Mouse (Mus musculus): Measurements from ENCODE around the gene Nudcd3.

Nudcd3 gene

DNA sequence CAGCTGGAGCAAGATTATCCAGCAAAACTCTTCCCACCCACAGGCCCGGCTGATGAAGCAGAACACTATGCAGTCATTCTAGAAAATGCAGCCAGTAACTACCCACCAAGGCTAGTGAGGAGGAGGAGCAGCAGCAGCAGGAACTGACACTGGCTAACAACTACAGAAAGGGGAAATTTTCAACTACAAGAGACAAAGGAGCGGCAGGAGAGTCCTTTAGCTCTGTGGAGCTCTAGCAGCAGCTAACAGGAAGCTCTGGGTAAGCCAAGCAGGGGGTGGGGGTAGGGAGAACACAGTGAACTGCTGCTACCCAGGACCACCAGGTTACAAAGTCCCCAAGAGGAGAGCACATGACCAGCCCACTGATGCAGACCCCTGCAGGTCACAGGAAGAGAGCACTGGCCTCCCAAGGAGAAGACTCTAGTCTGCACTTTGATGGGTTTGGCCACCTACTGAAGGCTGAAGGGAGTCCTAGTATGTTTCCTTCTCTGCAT lies 21.5 kb downstream of the Nudcd3 start:
- peak in 1 of 2 experiments; percentile 25 for DNase-seq (ENCODE audit: low spot score in 2 of 2)

DNA sequence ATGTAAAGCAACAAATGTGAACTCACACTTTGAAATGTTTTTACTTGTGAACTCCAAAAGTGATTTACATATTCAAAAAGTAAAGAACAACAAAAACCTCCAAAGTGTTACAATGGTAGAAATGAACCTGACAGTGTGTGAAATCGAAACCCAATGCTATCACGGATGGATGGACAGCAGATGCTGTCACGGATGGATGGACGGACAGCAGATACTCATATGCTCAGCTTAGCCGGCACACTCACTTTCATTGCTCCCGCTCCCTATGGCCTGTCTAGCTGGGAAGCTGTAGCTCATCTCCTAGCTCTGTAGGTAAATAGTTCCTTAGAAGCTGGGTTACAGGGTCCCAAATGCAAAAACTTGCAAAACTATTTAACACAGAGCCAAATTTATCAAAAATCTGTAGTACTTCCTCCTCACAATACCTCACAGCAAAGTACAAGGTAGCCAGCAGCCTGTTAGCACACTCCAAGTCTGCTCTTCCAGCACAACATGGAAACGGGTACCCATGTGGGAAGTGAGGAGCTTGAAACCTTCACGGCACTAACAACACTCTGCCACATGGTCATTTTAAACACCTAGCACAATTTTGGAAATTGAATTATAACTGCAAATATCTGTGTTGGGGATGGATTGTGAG lies 22.3 kb downstream of the Nudcd3 start:
- no peak for DNase-seq (ENCODE audit: low spot score in 2 of 2)

DNA sequence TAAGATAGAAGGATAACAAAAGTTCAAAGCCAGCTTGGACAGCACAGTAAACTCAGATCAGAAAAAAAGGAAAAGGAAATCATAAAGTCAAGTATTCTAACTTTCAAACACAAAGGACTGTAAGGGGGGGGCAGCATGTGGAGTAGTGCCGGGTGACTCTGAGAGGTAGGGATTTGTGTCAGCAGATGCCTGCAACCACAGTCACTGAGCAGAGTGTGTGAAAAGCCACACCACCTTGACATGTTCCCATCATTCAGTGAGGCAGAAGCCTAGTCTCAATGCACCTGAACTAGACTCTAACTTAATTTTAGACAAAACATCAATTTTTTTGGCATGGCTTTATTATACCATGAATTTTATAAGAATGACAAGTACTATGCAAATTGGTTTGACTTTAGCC lies 24.7 kb downstream of the Nudcd3 start:
- DNase-seq (ENCODE audit: low spot score in 2 of 2): no peak

DNA sequence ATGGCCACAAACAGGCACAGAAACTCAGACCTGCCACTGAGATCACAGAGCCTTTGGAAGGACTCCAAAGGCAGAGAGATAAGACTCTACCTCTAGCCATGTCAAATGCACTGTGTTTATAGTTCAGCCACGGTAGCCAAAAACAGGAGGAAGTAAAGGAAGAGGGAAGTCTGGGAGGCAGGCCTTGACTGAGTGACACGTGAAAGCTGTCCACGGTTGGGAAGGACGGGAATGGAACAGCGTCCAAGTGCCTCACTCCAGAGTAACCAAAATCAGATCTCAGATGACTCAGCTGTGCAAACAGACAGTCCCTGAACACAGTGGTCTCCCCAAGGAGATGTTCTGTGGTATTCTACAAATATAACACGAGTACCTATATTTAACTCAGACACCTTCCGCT lies 25.5 kb downstream of the Nudcd3 start:
- DNase-seq (ENCODE audit: low spot score in 2 of 2): peak; percentile 56 to 65

DNA sequence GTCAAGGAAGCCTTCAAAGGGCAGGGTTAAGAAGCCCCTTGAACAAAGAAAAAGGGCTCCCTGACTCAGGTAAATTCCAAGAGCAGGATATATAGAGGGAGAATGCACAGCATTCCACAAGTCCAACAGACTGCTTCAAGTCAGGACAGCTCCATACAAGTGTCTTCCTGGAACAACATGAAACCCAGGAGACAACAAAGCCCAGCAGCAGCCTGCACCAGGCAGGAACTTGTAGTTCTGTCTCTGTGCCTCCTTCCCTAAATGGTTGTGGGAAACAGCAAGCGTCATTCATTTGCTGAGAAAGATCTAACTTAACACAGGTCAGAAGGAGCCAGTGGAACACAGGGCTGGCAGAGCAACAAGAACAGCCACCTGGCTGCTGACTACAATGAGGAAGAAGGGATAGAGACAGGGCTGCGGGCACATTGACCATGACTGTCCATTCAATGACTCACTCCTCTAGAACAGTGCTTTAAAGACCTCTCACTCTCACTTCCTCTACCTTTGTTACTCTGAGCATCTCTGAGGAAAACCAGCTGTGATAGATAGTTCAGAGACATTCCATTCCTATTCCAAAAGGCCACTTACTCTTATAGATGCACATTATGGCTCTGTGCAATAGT lies 31.1 kb downstream of the Nudcd3 start:
- no peak for DNase-seq (ENCODE audit: low spot score in 2 of 2)

DNA sequence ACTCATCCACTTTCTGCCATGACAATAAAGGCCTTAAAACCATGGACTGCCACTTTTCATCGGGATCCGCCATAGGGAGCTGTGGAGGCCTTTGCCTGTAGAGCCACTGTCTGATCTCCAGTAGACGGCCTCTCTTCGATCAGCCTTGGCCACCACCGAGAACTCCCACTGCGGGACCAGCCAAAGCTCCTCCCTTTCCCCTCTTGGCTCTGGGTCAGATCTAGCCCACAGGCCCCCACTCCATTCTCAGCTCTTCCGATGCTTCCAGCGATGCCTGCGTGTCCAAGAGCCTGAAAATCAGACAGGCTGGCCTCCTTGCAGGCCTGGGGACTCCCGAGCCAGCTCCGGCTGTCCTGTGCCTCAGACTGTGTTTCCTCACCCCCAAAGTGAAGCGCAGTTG lies 33.9 kb downstream of the Nudcd3 start:
- no peak for DNase-seq (ENCODE audit: low spot score in 2 of 2)

DNA sequence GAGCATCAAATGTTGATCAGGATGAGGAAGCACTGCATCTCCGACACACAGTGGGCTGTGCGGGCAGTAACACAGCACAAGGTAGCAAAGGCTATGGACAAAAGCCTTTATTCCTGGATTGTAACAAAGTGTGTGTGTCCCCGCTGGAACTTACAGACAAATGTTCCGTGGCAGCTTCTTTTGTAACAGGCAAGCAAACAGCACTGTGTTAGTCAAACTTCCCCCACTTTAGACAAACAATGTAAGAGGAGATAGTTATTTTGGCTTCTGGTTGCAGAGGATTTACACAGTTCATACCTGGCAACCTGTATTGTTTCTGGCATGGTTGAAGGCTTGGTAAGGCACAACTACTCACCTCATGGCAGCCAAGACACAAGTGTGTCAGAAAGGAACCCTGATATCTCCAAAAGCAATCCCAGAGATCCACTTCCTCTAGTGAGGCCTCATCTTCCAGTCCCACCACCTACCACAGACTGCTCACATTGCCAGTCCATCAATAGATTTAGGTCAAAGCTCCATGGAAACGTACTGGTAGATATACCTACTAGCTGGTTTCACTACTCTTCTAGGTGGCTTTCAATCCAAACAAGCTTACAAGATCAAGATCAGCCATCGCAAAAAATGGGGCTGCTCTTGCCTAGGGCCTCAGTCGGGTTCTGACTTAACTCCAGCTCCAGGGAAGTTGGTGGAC lies 34.7 kb downstream of the Nudcd3 start:
- DNase-seq (ENCODE audit: low spot score in 2 of 2): no peak

DNA sequence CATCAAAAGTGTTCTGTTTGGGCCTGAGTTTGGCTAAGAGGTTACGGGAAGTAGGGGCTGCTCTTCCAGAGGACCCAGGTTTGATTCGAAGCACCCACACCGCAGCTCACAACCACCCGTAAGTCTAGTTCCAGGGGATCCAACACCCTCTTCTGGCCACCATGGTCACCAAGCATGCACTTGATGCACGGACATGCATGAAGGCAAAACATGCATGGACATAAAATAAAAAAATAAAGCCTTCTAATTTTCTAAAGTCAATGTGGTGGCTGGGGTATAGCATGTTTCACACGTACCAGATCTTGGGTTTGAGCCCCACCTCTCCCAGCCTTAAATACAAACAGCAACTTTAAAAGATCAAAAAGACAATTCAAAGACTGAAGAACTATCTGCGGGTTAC lies 35.4 kb downstream of the Nudcd3 start:
- no peak for DNase-seq (ENCODE audit: low spot score in 2 of 2)

DNA sequence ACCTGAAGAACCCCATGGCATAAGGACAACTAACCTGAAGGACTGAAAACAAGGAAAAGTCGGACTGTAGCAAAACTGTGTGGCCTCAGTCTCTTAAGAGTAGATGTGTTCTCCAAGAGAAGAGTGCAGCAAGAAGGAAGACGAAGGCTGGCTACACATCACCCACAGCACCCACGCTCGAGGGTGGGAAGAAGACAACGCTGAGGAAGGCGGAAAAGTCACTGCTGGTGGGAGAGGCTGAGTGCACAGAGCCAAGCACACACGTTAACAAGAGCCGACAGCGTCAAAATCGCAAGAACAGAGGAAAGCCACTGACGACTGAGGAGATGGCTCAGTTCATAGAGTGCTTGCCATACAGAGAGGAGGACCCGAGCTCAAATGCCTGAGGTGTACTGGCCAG lies 36.5 kb downstream of the Nudcd3 start:
- no peak for DNase-seq (ENCODE audit: low spot score in 2 of 2)

DNA sequence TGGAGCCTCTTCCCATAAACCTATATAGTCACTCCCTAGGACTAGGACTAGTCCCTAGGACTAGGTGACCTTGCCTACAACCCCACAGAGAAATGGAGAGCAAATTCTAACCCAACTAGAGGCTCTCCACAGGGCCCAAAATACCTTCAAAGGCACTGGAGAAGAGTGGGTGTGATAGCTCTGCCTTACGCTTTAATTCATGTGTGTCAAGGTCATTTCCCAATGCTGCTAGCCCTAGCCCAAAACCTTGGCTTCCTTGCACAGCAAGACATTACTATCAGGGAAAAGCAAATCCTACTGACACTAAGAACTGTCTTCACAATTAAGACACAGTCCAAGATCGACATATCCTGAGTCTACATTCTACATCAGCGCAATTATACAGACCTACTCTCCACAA lies 37.2 kb downstream of the Nudcd3 start:
- DNase-seq (ENCODE audit: low spot score in 2 of 2): no peak

DNA sequence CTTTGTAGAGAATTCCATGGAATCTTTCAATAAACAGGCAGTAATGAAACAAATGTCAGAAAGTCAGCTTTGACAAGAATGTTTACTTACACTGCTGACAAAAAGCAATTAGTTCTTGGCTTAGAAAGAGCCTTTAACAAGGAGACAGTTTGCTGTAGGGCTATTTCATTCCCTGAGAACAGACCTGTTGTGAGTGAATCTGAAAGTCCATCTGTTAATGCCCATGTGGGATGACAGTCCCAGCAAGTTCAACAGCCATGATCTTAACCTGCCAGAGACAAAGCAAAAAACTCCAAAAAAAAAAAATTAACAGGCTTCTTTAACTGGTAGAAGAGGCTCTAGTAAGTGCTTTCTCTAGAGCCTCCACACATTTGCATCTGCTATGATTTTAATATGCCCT lies 38.7 kb downstream of the Nudcd3 start:
- DNase-seq (ENCODE audit: low spot score in 2 of 2): no peak

DNA sequence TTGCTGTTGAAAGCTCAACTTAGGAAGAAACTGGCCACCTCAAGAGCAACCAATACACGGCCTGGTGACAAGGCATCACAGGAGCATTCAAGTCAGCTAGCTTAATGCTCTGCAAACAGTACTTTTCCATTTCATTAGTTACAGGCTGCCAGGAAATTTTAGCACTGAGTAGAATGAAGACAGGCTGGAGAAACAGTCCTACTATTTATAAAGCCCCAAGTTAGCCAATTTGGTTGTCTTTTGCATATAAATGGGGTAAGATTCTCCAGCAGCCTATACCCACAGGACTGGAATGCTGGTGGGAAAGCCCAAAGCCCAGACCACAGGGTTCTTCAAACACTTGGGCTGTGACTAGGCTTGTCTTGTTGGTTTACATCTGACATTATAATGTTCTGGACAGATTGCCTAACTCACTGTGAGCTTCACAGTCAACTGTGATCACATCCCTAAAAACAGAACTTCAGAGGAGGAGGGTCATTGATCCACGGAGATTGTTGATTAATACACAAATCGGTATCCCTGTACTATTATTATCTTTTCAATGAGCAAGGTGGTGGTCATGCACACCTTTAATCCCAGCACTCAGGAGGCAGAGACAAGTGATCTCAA lies 39.4 kb downstream of the Nudcd3 start:
- DNase-seq (ENCODE audit: low spot score in 2 of 2): no peak

DNA sequence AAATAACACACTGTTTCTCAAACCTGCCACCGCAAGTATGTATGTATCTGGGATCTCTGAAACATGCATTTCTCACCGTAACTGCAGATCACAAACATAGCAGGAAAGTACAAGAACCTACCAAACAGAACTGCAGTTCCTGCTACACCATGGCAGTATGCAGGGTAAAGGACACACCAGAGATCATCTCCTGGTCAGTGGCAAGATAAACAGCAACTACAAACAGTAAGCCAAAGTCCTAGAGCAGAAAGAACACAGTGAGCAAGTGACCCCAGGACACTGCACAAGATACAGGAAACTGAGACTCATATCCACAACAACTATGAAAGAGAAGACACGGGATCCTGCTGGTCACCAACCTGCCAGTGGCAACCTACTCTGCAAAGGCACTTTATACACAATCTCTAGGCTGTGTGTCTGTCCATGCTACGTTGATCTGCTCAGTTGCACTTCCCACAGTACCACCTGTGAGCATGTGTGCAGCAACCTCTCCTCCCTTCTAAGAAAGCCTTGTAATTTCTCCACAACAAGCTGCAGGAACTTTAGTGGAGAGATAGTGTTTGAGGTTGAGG lies 40.4 kb downstream of the Nudcd3 start:
- DNase-seq (ENCODE audit: low spot score in 2 of 2): no peak

DNA sequence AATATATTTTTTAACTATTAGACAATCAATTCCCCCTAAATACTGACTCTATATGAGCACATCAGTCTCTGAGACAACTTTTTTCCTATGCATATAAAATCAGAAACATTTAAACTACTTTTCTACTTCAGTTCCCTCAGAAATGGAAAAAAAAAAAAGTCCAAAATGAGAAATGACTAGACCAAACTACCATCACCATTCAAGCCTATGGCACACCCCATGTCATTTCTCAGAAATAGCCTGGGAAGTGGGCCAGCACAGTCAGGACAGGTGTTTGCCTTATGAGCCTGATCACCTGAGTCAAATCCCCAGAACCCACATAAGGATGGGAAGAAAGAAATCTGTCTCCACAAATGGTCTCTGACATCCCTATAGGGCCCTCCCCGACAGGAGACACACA lies 41.7 kb downstream of the Nudcd3 start:
- no peak for DNase-seq (ENCODE audit: low spot score in 2 of 2)

DNA sequence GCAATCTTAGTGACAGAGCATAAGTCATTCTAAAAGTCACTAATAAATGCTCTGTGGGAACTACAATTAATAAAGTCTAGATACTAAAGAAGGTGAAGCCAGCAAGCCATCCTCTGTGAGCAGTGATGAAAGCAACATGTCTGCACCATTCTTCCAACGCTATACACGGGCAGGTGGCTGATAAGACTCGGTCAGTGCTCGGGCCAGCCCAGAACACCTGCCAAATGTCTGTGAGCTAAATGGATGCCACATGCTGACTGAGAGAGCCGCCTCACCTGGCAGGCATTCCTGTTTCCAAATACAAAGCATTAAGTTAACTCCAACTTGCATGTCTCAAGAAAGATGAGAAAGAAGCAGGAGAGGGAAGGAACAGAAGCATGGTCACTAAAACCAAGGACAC lies 43.1 kb downstream of the Nudcd3 start:
- no peak for DNase-seq (ENCODE audit: low spot score in 2 of 2)

DNA sequence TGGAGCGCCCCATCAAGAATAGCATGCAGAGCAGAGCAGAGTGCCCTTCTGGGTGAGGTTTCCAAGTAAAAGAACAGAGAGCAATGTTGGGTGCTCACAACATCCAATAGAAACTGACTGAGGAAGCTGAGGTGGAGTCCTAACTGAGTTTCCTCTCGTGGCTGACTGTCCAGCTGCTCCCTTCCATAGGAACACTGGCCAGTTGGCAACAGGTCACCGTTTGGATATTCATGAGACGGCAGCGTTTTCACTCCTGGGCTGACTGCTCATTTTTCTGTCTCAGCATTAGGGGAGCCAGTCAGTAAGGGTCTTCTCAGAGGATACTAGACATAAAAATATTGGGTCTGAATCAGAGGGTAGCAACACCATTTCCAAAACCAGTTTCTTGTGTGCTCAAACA lies 43.6 kb downstream of the Nudcd3 start:
- DNase-seq (ENCODE audit: low spot score in 2 of 2): peak; percentile 25 to 30

DNA sequence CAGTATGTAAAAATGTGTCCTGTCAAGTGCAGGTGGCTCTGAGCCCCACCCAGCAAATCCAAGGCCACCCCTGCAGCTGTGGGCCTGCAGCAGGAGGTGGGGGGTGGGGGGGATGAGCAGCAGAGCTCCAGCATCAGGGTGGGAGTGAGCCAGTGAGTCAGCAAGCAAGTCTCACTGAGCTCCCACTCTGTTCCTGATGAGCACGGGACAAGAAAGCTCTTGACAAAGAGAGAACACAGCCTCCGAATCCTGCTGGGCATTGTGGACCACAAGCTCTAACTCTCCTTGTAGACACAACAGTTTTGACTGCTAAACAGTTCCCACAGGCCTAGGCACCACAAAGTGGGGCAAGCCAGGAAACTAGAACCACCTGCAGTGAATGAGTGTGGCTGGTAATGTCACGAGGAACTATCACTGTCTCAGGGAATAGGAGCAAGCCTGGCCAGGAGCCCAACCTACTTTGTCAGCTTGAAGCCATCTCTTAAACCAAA lies 46.0 kb downstream of the Nudcd3 start:
- DNase-seq (ENCODE audit: low spot score in 2 of 2): no peak

DNA sequence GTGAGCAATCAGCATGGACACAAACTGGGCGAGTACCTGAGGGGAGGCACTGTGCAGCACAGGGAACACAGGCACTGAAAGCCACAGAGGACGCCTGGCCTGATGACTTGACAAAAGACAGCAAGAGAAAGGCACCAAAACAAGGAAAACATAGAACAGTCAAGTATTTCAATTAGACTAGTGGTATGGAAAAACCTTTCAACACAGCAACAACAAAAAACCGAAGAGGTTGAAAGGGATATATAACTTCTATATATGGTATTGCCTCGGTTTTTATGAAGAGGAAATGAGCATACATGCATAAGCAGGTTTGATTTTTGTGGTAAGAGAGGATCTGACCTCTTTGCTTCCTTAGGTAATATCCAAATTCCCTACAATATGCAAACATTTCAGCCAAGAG lies 47.4 kb downstream of the Nudcd3 start:
- DNase-seq (ENCODE audit: low spot score in 2 of 2): no peak

DNA sequence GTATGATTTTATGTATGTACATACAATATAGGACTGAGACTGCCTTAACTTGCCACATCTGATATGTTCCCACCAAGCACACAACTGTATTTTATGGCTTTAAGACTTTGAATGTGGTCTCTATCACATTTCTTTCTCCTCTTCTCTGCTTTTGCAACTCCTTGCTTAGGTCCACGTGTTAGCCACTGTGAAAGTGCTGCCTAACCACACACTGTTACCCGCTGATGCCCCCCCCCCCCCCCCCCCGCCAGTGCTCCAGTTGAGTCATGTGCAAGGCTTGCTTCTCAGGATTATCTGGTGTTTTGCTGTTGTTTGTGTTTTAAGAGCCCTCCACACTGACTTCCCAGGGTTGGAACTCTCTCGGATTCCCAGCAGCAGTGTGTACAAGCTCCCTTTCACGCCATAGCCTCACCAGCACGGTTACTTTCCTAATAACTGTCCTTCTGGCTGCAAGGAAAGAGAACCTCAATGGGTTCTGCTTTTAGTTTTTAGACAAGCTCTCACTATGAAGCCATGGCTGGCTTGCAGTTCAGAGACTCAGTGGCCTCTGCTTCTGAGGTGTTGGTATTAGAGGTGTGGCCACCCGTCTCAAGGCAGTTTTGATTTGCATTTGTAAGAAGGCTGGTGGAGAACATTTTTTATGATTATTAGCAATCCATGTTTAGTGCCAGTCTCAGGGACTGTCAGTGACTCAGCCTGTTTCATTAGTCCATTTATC lies 61.8 kb downstream of the Nudcd3 start:
- DNase-seq (ENCODE audit: low spot score in 2 of 2): no peak

DNA sequence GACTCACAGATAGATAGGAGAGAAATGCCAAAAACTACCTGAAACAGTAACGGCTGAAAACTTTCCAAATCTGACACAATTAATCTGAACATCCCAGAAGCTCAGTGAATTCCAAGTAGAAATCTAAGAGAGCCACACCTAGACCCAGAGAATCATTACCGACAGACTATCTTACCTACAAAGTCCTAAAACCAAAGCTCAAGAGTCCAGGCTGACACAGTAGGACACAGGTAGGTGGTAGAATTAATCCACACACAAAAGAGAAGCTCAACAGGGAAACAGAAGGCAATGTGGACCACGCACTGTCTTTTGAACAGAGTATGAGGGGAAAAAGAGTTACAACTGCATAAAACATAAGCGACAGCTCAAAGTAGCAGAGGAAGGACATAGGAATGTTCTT lies 67.3 kb downstream of the Nudcd3 start:
- DNase-seq (ENCODE audit: low spot score in 2 of 2): no peak

DNA sequence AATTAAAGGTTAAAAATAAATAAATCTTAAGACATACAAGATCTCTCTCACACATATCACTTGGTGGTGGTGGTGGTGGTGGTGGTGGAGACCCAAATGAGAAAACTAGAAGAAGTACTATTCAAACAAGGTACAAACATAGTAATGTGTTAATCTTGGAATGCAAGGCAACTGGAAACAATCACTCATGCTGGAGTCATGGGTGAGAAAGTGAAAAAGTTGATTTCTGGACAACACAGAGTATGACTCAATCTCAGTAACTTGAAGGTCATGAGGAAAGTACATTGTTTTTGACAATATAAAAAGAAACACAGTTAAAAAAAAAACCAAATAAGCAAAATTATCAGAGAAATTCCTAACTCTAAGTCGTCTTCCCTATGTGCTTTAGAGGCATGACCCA lies 69.6 kb downstream of the Nudcd3 start:
- no peak for DNase-seq (ENCODE audit: low spot score in 2 of 2)
